In genomic region chr5:143706822-143707200, GRCm38 (mm10) we compare ENCODE assay signal across 21 mouse cellular contexts. TPM values are rescaled to one million over a fixed set of nuclear protein-coding genes. Genes with fewer than 3 reads are reported as not detected.
DNase-seq lines count a peak whose midpoint lies in the region; ATAC-seq and TF ChIP-seq lines count a peak whose summit lies in the region.
"Had no signal": no experiment of that assay in that cellular context is flagged by ENCODE, and none has a peak within 500 bp of the region (broad histone marks: within the 10 kb centered on the region; RNA-seq: fewer than 3 reads in every experiment).

No protein-coding gene starts in this region.

- peak overlapping the region; percentile 33; the same call in 1 of the 2 replicates for H3K9ac ChIP-seq in heart, embryonic 16.5 days (ENCODE audit: low read length)
- H3K9ac ChIP-seq: embryonic facial prominence, embryonic 15.5 days; neural tube, embryonic 15.5 days had no signal

- peaks cover 30% of the 10 kb centered on the region for H3K4me1 ChIP-seq in heart, embryonic 10.5 days
- H3K4me1 ChIP-seq in heart, embryonic 16.5 days (ENCODE audit: control insufficient read depth, insufficient read depth, low read length), result peaks cover 28% of the 10 kb centered on the region
- H3K4me1 ChIP-seq in kidney, adult 2 months (ENCODE audit: control insufficient read depth, insufficient read depth, low read length), result no peaks in the 10 kb centered on the region
- peaks cover 26% of the 10 kb centered on the region for H3K4me1 ChIP-seq in embryonic facial prominence, embryonic 10.5 days

- intact Hi-C loops in heart, postnatal 25 days (cut with DNase I), result loop anchor here (5.0 kb wide), 2 partner anchors 40 to 85 kb away; partner anchors contain the start of gene Cyth3

- 80% methylated on average over 7 of the region's 7 CpGs for WGBS in heart, embryonic 10.5 days
- 64% methylated on average over 7 of the region's 7 CpGs for whole genome bisulfite sequencing in heart, embryonic 16.5 days
- WGBS in kidney, adult 2 months, result 83% methylated on average over 7 of the region's 7 CpGs
- 87% methylated on average over 7 of the region's 7 CpGs for WGBS in embryonic facial prominence, embryonic 10.5 days

- no peak overlapping the region for H3K4me2 ChIP-seq in heart, embryonic 16.5 days (ENCODE audit: low read depth, low read length)
- H3K4me2 ChIP-seq: embryonic facial prominence, embryonic 15.5 days; midbrain, embryonic 11.5 days; neural tube, embryonic 15.5 days had no signal

- no peak overlapping the region for H3K4me3 ChIP-seq in heart, embryonic 10.5 days
- no peak overlapping the region for H3K4me3 ChIP-seq in heart, embryonic 16.5 days (ENCODE audit: low read length)
- H3K4me3 ChIP-seq in kidney, adult 2 months (ENCODE audit: insufficient read depth, low read depth, low read length), result no peak overlapping the region
- H3K4me3 ChIP-seq in embryonic facial prominence, embryonic 10.5 days, result no peak overlapping the region
- H3K4me3 ChIP-seq: embryonic facial prominence, embryonic 15.5 days; neural tube, embryonic 15.5 days had no signal

- no peaks in the 10 kb centered on the region for H3K9me3 ChIP-seq in heart, embryonic 10.5 days
- H3K9me3 ChIP-seq in heart, embryonic 16.5 days (replicated peaks; ENCODE audit: control insufficient read depth, low read length), result no peaks in the 10 kb centered on the region
- H3K9me3 ChIP-seq in embryonic facial prominence, embryonic 10.5 days, result no peaks in the 10 kb centered on the region
- H3K9me3 ChIP-seq: embryonic facial prominence, embryonic 15.5 days; neural tube, embryonic 15.5 days had no signal

- TF ChIP-seq CTCF in kidney, adult 2 months (conservative IDR thresholded peaks at IDR 0.05; ENCODE audit: insufficient read depth, insufficient read length, low read depth, low read length), result no peak

- ATAC-seq in heart, embryonic 16.5 days (replicated peaks; ENCODE audit: extremely low read depth, insufficient read depth, low FRiP score), result 0 out of 2 replicates have a peak, but pooled peaks have one; percentile 1
- ATAC-seq: forebrain, embryonic 14.5 days had no signal

- DNase-seq in heart, embryonic 10.5 days (ENCODE audit: low spot score), result no peak
- DNase-seq in heart, adult 18-20 months, result no peak
- no peak for DNase-seq in heart, postnatal 25 days (ENCODE audit: low spot score)
- DNase-seq in kidney, adult 2 months, result no peak
- no peak for DNase-seq in kidney, postnatal 14 days
- no peak for DNase-seq in embryonic facial prominence, embryonic 10.5 days (ENCODE audit: low spot score)
- DNase-seq in B cell, adult 2 months, result no peak
- DNase-seq: adrenal gland, postnatal 36 days; cerebellum, adult 9-10 months; left cerebral cortex, postnatal 4 days; lung, adult 2 months; lung, postnatal 14 days; right cerebral cortex, adult 18-20 months; right cerebral cortex, postnatal 4 days; thymus, adult 2 months; thymus, postnatal 4 days had no signal

- no peak for TF ChIP-seq POLR2A in kidney, adult 2 months (IDR thresholded peaks at IDR 0.05; ENCODE audit: low read depth, low read length)

- peaks cover 72% of the 10 kb centered on the region for H3K36me3 ChIP-seq in heart, embryonic 10.5 days
- H3K36me3 ChIP-seq in heart, embryonic 16.5 days (ENCODE audit: control insufficient read depth, insufficient read depth), result peaks cover 39% of the 10 kb centered on the region
- H3K36me3 ChIP-seq in kidney, adult 2 months (ENCODE audit: control insufficient read depth, insufficient read depth, low read length), result peaks cover 2% of the 10 kb centered on the region
- peaks cover 95% of the 10 kb centered on the region for H3K36me3 ChIP-seq in embryonic facial prominence, embryonic 10.5 days (replicated peaks)

- peak overlapping the region; percentile 77 for H3K27ac ChIP-seq in heart, embryonic 10.5 days
- peak overlapping the region; percentile 47 for H3K27ac ChIP-seq in heart, embryonic 16.5 days (ENCODE audit: low read length)
- 0 out of 2 replicates have a peak overlapping the region, but pooled peaks have one; percentile 13 for H3K27ac ChIP-seq in kidney, adult 2 months (ENCODE audit: insufficient read depth, low read depth, low read length)
- H3K27ac ChIP-seq in embryonic facial prominence, embryonic 10.5 days (replicated peaks), result peak overlapping the region; percentile 51
- H3K27ac ChIP-seq: embryonic facial prominence, embryonic 15.5 days; neural tube, embryonic 15.5 days had no signal

- no peaks in the 10 kb centered on the region for H3K27me3 ChIP-seq in heart, embryonic 10.5 days (ENCODE audit: insufficient read depth, poor library complexity, severe bottlenecking)
- H3K27me3 ChIP-seq in heart, embryonic 16.5 days (ENCODE audit: control insufficient read depth, insufficient read depth, low read length), result no peaks in the 10 kb centered on the region
- no peaks in the 10 kb centered on the region for H3K27me3 ChIP-seq in kidney, adult 2 months (replicated peaks; ENCODE audit: control insufficient read depth, insufficient read depth, low read length)
- H3K27me3 ChIP-seq in embryonic facial prominence, embryonic 10.5 days (replicated peaks; ENCODE audit: low read depth, poor library complexity, severe bottlenecking), result no peaks in the 10 kb centered on the region
- H3K27me3 ChIP-seq: embryonic facial prominence, embryonic 15.5 days; neural tube, embryonic 15.5 days had no signal

RNA-seq across cellular contexts. Expression of gene Usp42, which starts 25.3 kb away (rescaled TPM):
- 15.7 and 15.9 TPM in 2 replicates for polyA plus RNA-seq in heart, embryonic 10.5 days (2016; fragmentation: Nextera tagmentation; extraction: Ambion mirVana)
- 1 to 10 TPM; 5.1 to 5.3 TPM for total RNA-seq in heart, adult 18-20 months (2021)
- 9.7 and 11.3 TPM in 2 replicates for polyA plus RNA-seq in heart, embryonic 16.5 days (2015; fragmentation: Nextera tagmentation; extraction: Ambion mirVana)
- 1 to 10 TPM; 6.7 to 7.3 TPM for total RNA-seq in heart, postnatal 25 days (2021)
- 3.9 and 4.3 TPM in 2 replicates for polyA plus RNA-seq in kidney, adult 2 months (2012; rRNA removed)
- polyA plus RNA-seq in embryonic facial prominence, embryonic 10.5 days (2016; fragmentation: Nextera tagmentation; extraction: Ambion mirVana), result 30.1 and 31.9 TPM in 2 replicates

Comparison
In these comparisons a context has a peak if more than half of its experiments do, and no peak if none do; other contexts are left out.
1. H3K27ac ChIP-seq: peak in every context shown above with its lines; median percentile 77 in heart, embryonic 10.5 days; 51 in embryonic facial prominence, embryonic 10.5 days; 47 in heart, embryonic 16.5 days; 13 in kidney, adult 2 months.